Mouse (Mus musculus) telencephalon, adult 2 months (tissue): ENCODE measurements around the gene Fam229a.
"Not testable (repeated sequence)": the region's sequence is repeated elsewhere in the genome, so short reads cannot be mapped to it uniquely, and the experiment has no call there.

Experiments
- DNase-seq: peaks from one replicate; pipeline ENCODE4 v3.0.0-alpha.2; 2011; ENCODE audit warnings: low read depth, low spot score

Fam229a gene

DNA sequence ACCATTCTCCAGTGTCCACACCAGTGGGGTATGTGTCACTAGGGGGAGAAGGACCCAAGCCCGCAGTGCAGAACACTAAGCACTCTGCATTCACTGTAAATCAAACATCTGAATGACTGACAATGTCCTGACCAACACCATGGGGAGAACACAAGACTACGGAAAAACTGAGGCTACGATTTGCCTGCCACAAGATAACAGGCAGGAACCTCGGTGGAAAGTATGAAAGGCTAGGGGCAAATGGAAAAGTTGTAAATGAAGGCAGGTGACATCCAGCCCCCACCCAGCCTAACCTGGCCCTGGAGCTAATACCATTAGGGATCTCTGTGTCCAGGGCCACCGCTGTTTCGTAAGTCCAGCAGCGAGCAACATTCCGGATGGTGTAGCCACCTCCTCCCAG, 27.5 kb downstream of the Fam229a start:
- DNase-seq: no peak

DNA sequence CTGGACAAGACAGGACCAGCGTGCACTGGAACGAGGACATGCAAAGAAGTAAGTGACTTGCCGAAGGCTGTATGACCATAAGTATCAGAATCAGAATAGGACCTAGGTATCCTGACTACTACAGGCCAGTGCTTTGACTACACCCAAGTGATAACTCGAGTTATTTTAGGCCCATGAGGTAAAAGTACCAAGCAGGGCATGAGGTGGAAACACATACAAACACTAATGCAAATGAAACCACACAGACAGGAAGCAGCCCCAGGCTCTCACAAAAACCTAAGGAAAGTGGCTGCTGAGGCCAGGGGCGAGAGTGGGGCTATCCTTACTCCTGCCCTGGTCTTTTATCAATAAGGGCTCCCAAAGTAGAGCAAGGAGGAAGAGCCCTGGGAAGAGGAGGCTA, 34.3 kb downstream of the Fam229a start:
- no peak for DNase-seq

DNA sequence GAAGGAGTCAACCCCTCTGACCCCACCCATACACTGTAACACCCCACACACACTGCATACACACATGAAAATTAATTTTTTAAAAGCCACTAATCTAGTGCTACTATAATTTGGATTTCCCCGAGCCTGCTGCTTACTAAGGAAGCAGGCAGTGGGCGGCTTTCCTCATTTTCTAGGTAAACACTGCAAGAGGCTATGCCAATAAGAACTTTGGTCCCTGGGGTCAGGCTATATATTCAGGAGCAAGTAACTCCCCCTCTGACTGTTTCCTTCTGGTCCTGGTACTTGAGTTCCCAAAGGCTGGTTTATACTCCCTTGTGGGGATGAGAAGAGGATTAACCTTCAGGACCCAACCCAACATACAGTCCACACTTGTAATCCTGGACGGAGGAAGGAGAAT, 34.9 kb downstream of the Fam229a start:
- no peak for DNase-seq

DNA sequence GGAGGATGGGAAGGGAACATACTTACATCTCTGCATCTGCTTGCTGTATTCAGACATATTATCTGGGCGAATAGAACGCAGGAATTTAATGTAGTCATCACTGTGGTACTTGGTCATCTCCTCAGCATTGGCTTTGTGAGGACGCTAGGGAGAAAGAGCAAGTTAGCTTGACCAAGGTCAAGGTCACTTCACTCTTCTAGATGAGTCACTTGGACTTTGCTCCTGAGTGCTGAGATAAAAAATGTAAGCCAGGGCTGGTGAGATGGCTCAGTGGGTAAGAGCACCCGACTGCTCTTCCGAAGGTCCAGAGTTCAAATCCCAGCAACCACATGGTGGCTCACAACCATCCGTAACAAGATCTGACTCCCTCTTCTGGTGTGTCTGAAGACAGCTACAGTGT, 37.9 kb downstream of the Fam229a start:
- not testable (repeated sequence) for DNase-seq

DNA sequence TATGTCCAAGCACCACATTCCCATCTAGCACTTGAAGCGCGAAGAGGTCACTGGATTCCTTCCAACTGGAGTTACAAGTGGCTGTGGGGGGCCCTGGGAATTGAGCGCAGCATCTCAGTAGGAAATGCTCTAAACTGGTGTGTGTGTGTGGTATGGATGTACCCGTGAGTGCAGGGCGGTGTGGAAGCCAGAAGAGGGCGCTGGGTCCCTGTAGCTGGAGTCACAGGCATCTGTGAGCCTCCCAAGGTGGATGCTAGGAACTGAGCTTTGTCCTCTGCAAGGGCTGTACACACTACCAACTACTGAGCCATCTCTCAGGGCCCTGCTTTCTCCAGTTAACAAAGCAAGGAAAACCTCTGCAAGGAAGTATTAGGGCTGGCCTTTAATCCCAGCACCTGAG, 49.0 kb downstream of the Fam229a start:
- no peak for DNase-seq
